Mouse (Mus musculus): Measurements from ENCODE around the gene Hnf1a. TPM values are rescaled to one million over a fixed set of nuclear protein-coding genes. Genes with fewer than 3 reads are reported as not detected.

Gene Hnf1a
- total RNA-seq, 2 experiments from 2014 or later, result not detected

- no peak for DNase-seq
- intact Hi-C loops (cut with DNase I), result no loop called here
These were observed 62.1 kb downstream of the Hnf1a start for GRCm38 (mm10) chr5:114908598-114909305.

DNA sequence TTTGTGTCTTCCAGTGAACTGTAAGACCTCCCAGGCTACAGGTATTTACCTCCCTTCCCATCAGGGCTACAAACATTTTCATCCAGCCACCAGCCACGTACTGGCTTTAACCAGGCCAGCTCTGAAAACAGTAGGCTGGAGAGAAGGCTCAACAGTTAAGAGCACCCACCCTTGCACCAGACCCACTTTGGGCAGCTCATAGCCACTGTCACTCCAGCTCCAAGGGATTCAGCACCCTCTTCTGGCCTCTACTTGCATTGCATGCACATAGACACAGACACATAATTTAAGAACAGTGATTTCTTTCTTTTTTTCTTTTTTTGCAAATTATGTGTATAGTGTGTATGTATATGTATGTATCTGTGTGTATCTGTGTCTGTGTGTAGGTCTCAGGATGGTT, 68.5 kb downstream of the Hnf1a start:
- peak in 1 of 2 experiments; percentile 58 for DNase-seq
- intact Hi-C loops (cut with DNase I), result loop anchor here (5.0 kb wide), 1 partner anchor 75 kb away; no protein-coding TSS in a partner anchor

Other genes starting within 250 kb of the Hnf1a start
- 10 to 100 TPM; 30.9 to 42.3 TPM for gene Ankrd13a, start 196.4 kb downstream of the Hnf1a start, total RNA-seq (2021)
- gene Git2, start 195.6 kb downstream of the Hnf1a start, total RNA-seq (2021), result 10 to 100 TPM; 28.7 to 32.0 TPM
- gene 1500011B03Rik, start 147.6 kb downstream of the Hnf1a start, total RNA-seq (2021), result 1 to 10 TPM; 5.2 to 5.9 TPM
- not detected for gene 4930519G04Rik, start 117.4 kb downstream of the Hnf1a start, total RNA-seq (2021)
- gene Gm9936, start 112.4 kb downstream of the Hnf1a start, total RNA-seq (2021), result not detected
- gene Oasl2, start 74.2 kb downstream of the Hnf1a start, total RNA-seq (2021), result 10 to 100 TPM in 1 of 2 experiments, 1 to 10 TPM in 1; 6.8 to 10.9 TPM
- 1 to 10 TPM; 1.0 to 1.8 TPM for gene Oasl1, start 47.9 kb downstream of the Hnf1a start, total RNA-seq (2021)
- 10 to 100 TPM; 29.9 to 30.1 TPM for gene 2210016L21Rik, start 28.9 kb downstream of the Hnf1a start, total RNA-seq (2021)
- 10 to 100 TPM; 33.0 to 35.8 TPM for gene Sppl3, start 40.0 kb upstream of the Hnf1a start, total RNA-seq (2021)
- gene Gm10401, start 127.2 kb upstream of the Hnf1a start, total RNA-seq (2021), result not detected
- 100 to 1,000 TPM; 203 to 239 TPM for gene Acads, start 148.3 kb upstream of the Hnf1a start, total RNA-seq (2021)
- gene Unc119b, start 163.9 kb upstream of the Hnf1a start, total RNA-seq (2021), result 10 to 100 TPM; 17.7 to 21.3 TPM
- gene Mlec, start 187.1 kb upstream of the Hnf1a start, total RNA-seq (2021), result 10 to 100 TPM; 73.4 to 93.0 TPM
- 1 to 10 TPM; 1.8 to 3.2 TPM for gene Cabp1, start 223.3 kb upstream of the Hnf1a start, total RNA-seq (2021)